Mouse (Mus musculus) midbrain, embryonic 10.5 days (tissue): ENCODE measurements around the gene Eral1. TPM values are rescaled to one million over a fixed set of nuclear protein-coding genes. Genes with fewer than 3 reads are reported as not detected.
"Not testable (repeated sequence)": the region's sequence is repeated elsewhere in the genome, so short reads cannot be mapped to it uniquely, and the experiment has no call there.

Experiments used
- DNase-seq: peaks from one replicate; pipeline ENCODE4 v3.0.0-alpha.2; 2017; ENCODE audit warnings: low spot score
- H3K27ac ChIP-seq: fragments of 300-500 bp; sonication (generic); replicated peaks from 2 replicates; pipeline ENCODE4 v1.5.1; 2016; ENCODE audit warnings: mild to moderate bottlenecking
- H3K27me3 ChIP-seq: fragments of 300-500 bp; sonication (generic); 2 replicates; pipeline ENCODE4 v1.6.1; 2016; ENCODE audit warnings: low read depth, mild to moderate bottlenecking; ENCODE audit not compliant: poor library complexity, severe bottlenecking
- H3K36me3 ChIP-seq: fragments of 300-500 bp; sonication (generic); 2 replicates; pipeline ENCODE4 v1.6.1; 2016; ENCODE audit warnings: mild to moderate bottlenecking, moderate library complexity
- H3K4me1 ChIP-seq: fragments of 300-500 bp; sonication (generic); 2 replicates; pipeline ENCODE4 v1.6.1; 2016
- H3K4me3 ChIP-seq: fragments of 300-500 bp; sonication (generic); 2 replicates; pipeline ENCODE4 v1.5.1; 2016; ENCODE audit warnings: mild to moderate bottlenecking, moderate library complexity
- H3K9me3 ChIP-seq: fragments of 300-500 bp; sonication (generic); replicated peaks from 2 replicates; pipeline ENCODE4 v1.6.1; 2016; ENCODE audit warnings: mild to moderate bottlenecking
- WGBS: fragments of 180-500 bp; shearing (Covaris S2); methylation state at CpG from one replicate; pipeline ENCODE4 v1.1.7; 2016; 5-methylcytosine and 5-hydroxymethylcytosine counted together
- polyA plus RNA-seq: library from polyadenylated mRNA; unstranded; fragments of >200 nt; fragmentation: Nextera tagmentation; extraction: Ambion mirVana; gene quantifications from 2 replicates; pipeline ENCODE4 v1.2.1, GENCODE M21; 2016

Gene Eral1
- polyA plus RNA-seq, 1 experiment from 2014 or later, result 39.3 TPM

GRCm38 (mm10) chr11:78053078-78053477, 27.1 kb downstream of the Eral1 start:
- Histone ChIP-seq H3K4me3 (no peak overlapping the region), H3K9me3 (no peaks in the 10 kb centered on the region), H3K36me3 (peaks cover 83% of the 10 kb centered on the region), H3K4me1 (no peaks in the 10 kb centered on the region), H3K27ac (no peak overlapping the region), H3K27me3 (no peaks in the 10 kb centered on the region)
- WGBS, result 94% methylated on average over 8 of the region's 8 CpGs
- DNase-seq, result no peak

GRCm38 (mm10) chr11:78048637-78049036, 31.5 kb downstream of the Eral1 start:
- WGBS, result 92% methylated on average over 4 of the region's 4 CpGs
- DNase-seq, H3K27me3 ChIP-seq, H3K9me3 ChIP-seq, H3K27ac ChIP-seq, H3K4me3 ChIP-seq, H3K4me1 ChIP-seq: not testable (repeated sequence)
- peaks cover 66% of the 10 kb centered on the region for H3K36me3 ChIP-seq

- H3K4me1 ChIP-seq, result no peaks in the 10 kb centered on the region
- 92% methylated on average over 5 of the region's 5 CpGs for WGBS
Observed at GRCm38 (mm10) chr11:78044758-78045251, 35.4 kb downstream of the Eral1 start.

GRCm38 (mm10) chr11:78042290-78042870, 37.8 kb downstream of the Eral1 start:
- H3K27me3 ChIP-seq, H3K4me3 ChIP-seq, H3K27ac ChIP-seq, DNase-seq, H3K9me3 ChIP-seq: not testable (repeated sequence)
- Histone ChIP-seq H3K4me1 (peaks cover 22% of the 10 kb centered on the region), H3K36me3 (peaks cover 64% of the 10 kb centered on the region)
- 91% methylated on average over 4 of the region's 4 CpGs for WGBS

More at GRCm38 (mm10) chr11:78044758-78045251, 35.4 kb downstream of the Eral1 start:
- peaks cover 69% of the 10 kb centered on the region for H3K36me3 ChIP-seq
- no peak overlapping the region for H3K4me3 ChIP-seq
- H3K9me3 ChIP-seq, result peaks cover 9% of the 10 kb centered on the region; the same call in 1 of the 2 replicates
- no peak overlapping the region for H3K27ac ChIP-seq
- DNase-seq, result no peak
- H3K27me3 ChIP-seq, result no peaks in the 10 kb centered on the region

DNA sequence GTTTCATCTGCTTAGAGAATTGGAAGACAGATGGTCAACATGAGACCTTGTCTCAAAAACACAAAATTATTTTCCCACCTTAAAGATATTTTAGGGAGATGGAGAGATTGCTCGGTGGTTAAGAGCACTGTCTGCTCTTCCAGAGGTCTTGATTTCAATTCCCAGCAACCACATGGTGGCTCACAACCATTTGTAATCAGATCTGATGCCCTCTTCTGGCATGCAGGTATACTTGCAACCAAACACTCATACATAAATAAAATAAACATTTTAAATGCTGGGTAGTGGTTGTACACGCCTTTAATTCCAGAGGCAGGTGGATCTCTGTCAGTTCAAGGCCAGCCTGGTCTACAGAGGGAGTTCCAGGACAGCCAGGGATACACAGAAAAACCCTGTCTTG, 39.3 kb downstream of the Eral1 start:
- no peak overlapping the region for H3K4me3 ChIP-seq
- peaks cover 55% of the 10 kb centered on the region for H3K36me3 ChIP-seq
- DNase-seq, result no peak
- H3K27me3 ChIP-seq, result no peaks in the 10 kb centered on the region
- peaks cover 28% of the 10 kb centered on the region for H3K4me1 ChIP-seq
- H3K27ac ChIP-seq, result no peak overlapping the region
- H3K9me3 ChIP-seq, result peaks cover 9% of the 10 kb centered on the region; the same call in 1 of the 2 replicates
- 76% methylated on average over 2 of the region's 2 CpGs for WGBS

- H3K36me3 ChIP-seq, result peaks cover 56% of the 10 kb centered on the region
- 3% methylated on average over 55 of the region's 55 CpGs for WGBS
- H3K4me3 ChIP-seq, result peak within 1 kb of the TSS; percentile 94
- peak within 1 kb of the TSS; percentile 91 for H3K27ac ChIP-seq
- H3K9me3 ChIP-seq, result peaks cover 9% of the 10 kb centered on the region; the same call in 1 of the 2 replicates
- peaks cover 3% of the 10 kb centered on the region; the same call in 1 of the 2 replicates for H3K27me3 ChIP-seq
- peaks cover 42% of the 10 kb centered on the region for H3K4me1 ChIP-seq
- DNase-seq, result peak; percentile 78
Observed at GRCm38 (mm10) chr11:78037831-78038752, 42.1 kb downstream of the Eral1 start, which contains the start of gene Flot2. Flot2 (plus strand) TSS chr11:78037931.

- Histone ChIP-seq H3K27me3 (peaks cover 7% of the 10 kb centered on the region; the same call in 1 of the 2 replicates), H3K27ac (no peak overlapping the region), H3K4me1 (peaks cover 55% of the 10 kb centered on the region), H3K36me3 (peaks cover 43% of the 10 kb centered on the region), H3K9me3 (no peaks in the 10 kb centered on the region), H3K4me3 (no peak overlapping the region)
- no peak for DNase-seq
- 82% methylated on average over 10 of the region's 10 CpGs for WGBS
Observed at GRCm38 (mm10) chr11:78036791-78037190, 43.4 kb downstream of the Eral1 start.

- Histone ChIP-seq H3K4me1 (peaks cover 68% of the 10 kb centered on the region), H3K9me3 (no peaks in the 10 kb centered on the region), H3K27me3 (peaks cover 7% of the 10 kb centered on the region; the same call in 1 of the 2 replicates), H3K4me3 (no peak overlapping the region), H3K36me3 (peaks cover 32% of the 10 kb centered on the region), H3K27ac (no peak overlapping the region)
- no peak for DNase-seq
- 92% methylated on average over 23 of the region's 23 CpGs for WGBS
Observed at GRCm38 (mm10) chr11:78033931-78034617, 46.1 kb downstream of the Eral1 start.

GRCm38 (mm10) chr11:78032809-78033195, 47.4 kb downstream of the Eral1 start:
- Histone ChIP-seq H3K27me3 (peaks cover 7% of the 10 kb centered on the region; the same call in 1 of the 2 replicates), H3K4me3 (peak overlapping the region; percentile 74), H3K36me3 (peaks cover 45% of the 10 kb centered on the region), H3K27ac (peak overlapping the region; percentile 91), H3K4me1 (peaks cover 55% of the 10 kb centered on the region), H3K9me3 (no peaks in the 10 kb centered on the region)
- no peak for DNase-seq
- 11% methylated on average over 5 of the region's 5 CpGs for WGBS

DNA sequence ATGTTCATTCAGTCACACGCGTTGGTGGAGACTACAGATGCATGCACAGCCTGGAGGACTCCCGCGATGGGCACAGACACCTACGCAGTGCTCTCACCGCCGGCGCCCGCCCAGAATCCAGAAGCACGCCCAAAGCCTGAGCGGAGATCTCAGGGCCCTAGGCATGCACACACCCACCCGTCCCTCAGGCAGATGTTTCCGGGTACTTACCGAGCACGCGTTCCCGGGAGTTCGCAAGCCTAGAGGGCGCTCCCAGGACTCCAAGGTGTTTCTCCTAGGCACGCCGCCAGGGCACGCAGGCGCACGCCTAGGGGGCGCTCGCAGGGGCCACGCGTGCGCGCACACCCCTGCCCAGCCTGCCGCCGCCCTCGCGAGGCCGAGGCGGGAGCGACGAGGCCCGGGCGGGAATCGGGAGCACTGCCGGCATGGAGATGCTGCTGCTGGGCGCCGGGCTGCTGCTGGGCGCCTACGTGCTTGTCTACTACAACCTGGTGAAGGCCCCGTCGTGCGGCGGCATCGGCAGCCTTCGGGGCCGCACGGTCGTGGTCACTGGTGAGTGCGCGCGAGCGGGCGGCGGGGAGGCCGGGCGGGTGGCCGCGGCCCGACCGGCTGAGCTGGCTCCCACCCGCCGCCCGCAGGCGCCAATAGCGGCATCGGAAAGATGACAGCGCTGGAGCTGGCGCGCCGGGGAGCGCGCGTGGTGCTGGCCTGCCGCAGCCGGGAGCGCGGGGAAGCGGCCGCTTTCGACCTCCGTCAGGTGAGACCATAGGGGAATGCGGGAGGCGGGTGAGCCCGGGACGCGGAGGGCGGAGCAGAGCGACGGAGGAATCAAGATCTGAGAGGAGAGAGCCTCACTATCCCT, 48.0 kb downstream of the Eral1 start, which contains the start of gene Dhrs13:
Dhrs13 (plus strand) TSS at position 334 of the 862 bp plus-strand sequence.
- Histone ChIP-seq H3K27ac (peak within 1 kb of the TSS; percentile 91), H3K4me3 (peak within 1 kb of the TSS; percentile 74), H3K4me1 (peaks cover 49% of the 10 kb centered on the region), H3K27me3 (peaks cover 7% of the 10 kb centered on the region; the same call in 1 of the 2 replicates), H3K36me3 (peaks cover 51% of the 10 kb centered on the region), H3K9me3 (no peaks in the 10 kb centered on the region)
- under 1% methylated on average over 96 of the region's 96 CpGs for WGBS
- peak; percentile 91 for DNase-seq

GRCm38 (mm10) chr11:78031389-78031788, 48.8 kb downstream of the Eral1 start:
- H3K27ac ChIP-seq, result 0 out of 2 replicates have a peak overlapping the region, but pooled peaks have one; percentile 91
- 42% methylated on average over 6 of the region's 6 CpGs for WGBS
- peak overlapping the region; percentile 74 for H3K4me3 ChIP-seq
- peaks cover 45% of the 10 kb centered on the region for H3K4me1 ChIP-seq
- peaks cover 56% of the 10 kb centered on the region for H3K36me3 ChIP-seq
- peaks cover 7% of the 10 kb centered on the region; the same call in 1 of the 2 replicates for H3K27me3 ChIP-seq
- DNase-seq, result no peak
- H3K9me3 ChIP-seq, result no peaks in the 10 kb centered on the region
